Mouse (Mus musculus) gastrocnemius, postnatal 36 days (tissue): ENCODE data around the gene Ms4a8a. TPM values are rescaled to one million over a fixed set of nuclear protein-coding genes. Genes with fewer than 3 reads are reported as not detected.
"Not testable (repeated sequence)": the region's sequence is repeated elsewhere in the genome, so short reads cannot be mapped to it uniquely, and the experiment has no call there.

Experiments
- DNase-seq, 2 experiments: peaks; one replicate each; pipeline ENCODE4 v3.0.0; 2022
- intact Hi-C: fragments of 180-260 bp; cut with DNase I; formaldehyde crosslinking; loops from one replicate; pipeline ENCODE4 v1.15.1; 2025
- long read RNA-seq, 2 experiments: library from polyadenylated mRNA; stranded (forward); transcript quantifications; one replicate each; pipeline ENCODE4 v2.0.0; 2021
- total RNA-seq, 2 experiments: library from RNA; stranded (reverse); gene quantifications; 2 replicates each; pipeline ENCODE4 v1.2.3; 2021

The Ms4a8a gene
- total RNA-seq, result under 1 TPM; 0.48 to 0.54 TPM
- long read RNA-seq, experiment 1, result 0 reads
- long read RNA-seq, experiment 2, result 0 reads

- intact Hi-C loops, result no loop called here
- no peak for DNase-seq
These were observed at the start of gene Ms4a8a for GRCm38 (mm10) chr19:11080934-11081333. Gene Ms4a8a, minus strand, starts transcription at chr19:11081102.

- intact Hi-C loops, result no loop called here
- DNase-seq, result no peak
These were observed 48.8 kb upstream of the Ms4a8a start for GRCm38 (mm10) chr19:11129702-11130101.

- intact Hi-C loops, result not testable (repeated sequence)
These were observed 40.1 kb upstream of the Ms4a8a start for GRCm38 (mm10) chr19:11121016-11121420.

GRCm38 (mm10) chr19:11119338-11119737 lies 38.4 kb upstream of the Ms4a8a start:
- intact Hi-C loops, result no loop called here
- DNase-seq, result no peak

More at GRCm38 (mm10) chr19:11121016-11121420, 40.1 kb upstream of the Ms4a8a start:
- peak in 1 of 2 experiments; percentile 23 for DNase-seq

GRCm38 (mm10) chr19:11107746-11108145 lies 26.8 kb upstream of the Ms4a8a start:
- no peak for DNase-seq
- intact Hi-C loops, result no loop called here

- intact Hi-C loops, result no loop called here
- DNase-seq, result no peak
These were observed 21.0 kb upstream of the Ms4a8a start for GRCm38 (mm10) chr19:11101880-11102279.

- intact Hi-C loops, result no loop called here
- DNase-seq, result no peak
These were observed 17.5 kb upstream of the Ms4a8a start for GRCm38 (mm10) chr19:11098401-11098800.

GRCm38 (mm10) chr19:11092131-11092530 lies 11.2 kb upstream of the Ms4a8a start:
- intact Hi-C loops, DNase-seq: not testable (repeated sequence)

- DNase-seq, result no peak
- intact Hi-C loops, result no loop called here
These were observed 10.5 kb downstream of the Ms4a8a start for GRCm38 (mm10) chr19:11070364-11070763.

- no peak for DNase-seq
These were observed 15.6 kb downstream of the Ms4a8a start for GRCm38 (mm10) chr19:11065202-11065875.

GRCm38 (mm10) chr19:11060900-11061299 lies 20.0 kb downstream of the Ms4a8a start:
- DNase-seq, result no peak
- intact Hi-C loops, result no loop called here

More at GRCm38 (mm10) chr19:11065202-11065875, 15.6 kb downstream of the Ms4a8a start:
- intact Hi-C loops, result no loop called here

- intact Hi-C loops, result no loop called here
- no peak for DNase-seq
These were observed 20.9 kb downstream of the Ms4a8a start for GRCm38 (mm10) chr19:11059967-11060366.

GRCm38 (mm10) chr19:11055700-11056099 lies 25.2 kb downstream of the Ms4a8a start:
- intact Hi-C loops, DNase-seq: not testable (repeated sequence)

GRCm38 (mm10) chr19:11053277-11053676 lies 27.6 kb downstream of the Ms4a8a start:
- intact Hi-C loops, result no loop called here
- no peak for DNase-seq

- no peak for DNase-seq
- intact Hi-C loops, result no loop called here
These were observed 28.0 kb downstream of the Ms4a8a start for GRCm38 (mm10) chr19:11052877-11053276.

- intact Hi-C loops, result no loop called here
- DNase-seq, result no peak
These were observed 30.6 kb downstream of the Ms4a8a start for GRCm38 (mm10) chr19:11050286-11050685.

- intact Hi-C loops, result no loop called here
These were observed 31.5 kb downstream of the Ms4a8a start for GRCm38 (mm10) chr19:11049426-11049825.

GRCm38 (mm10) chr19:11048503-11048902 lies 32.4 kb downstream of the Ms4a8a start:
- DNase-seq, result no peak

More at GRCm38 (mm10) chr19:11049426-11049825, 31.5 kb downstream of the Ms4a8a start:
- no peak for DNase-seq

GRCm38 (mm10) chr19:11048009-11048408 lies 32.9 kb downstream of the Ms4a8a start:
- no peak for DNase-seq
- intact Hi-C loops, result no loop called here

More at GRCm38 (mm10) chr19:11048503-11048902, 32.4 kb downstream of the Ms4a8a start:
- intact Hi-C loops, result no loop called here

GRCm38 (mm10) chr19:11044996-11045711 lies 35.7 kb downstream of the Ms4a8a start:
- peak; percentile 45 to 55 for DNase-seq
- intact Hi-C loops, result no loop called here

- intact Hi-C loops, result no loop called here
- no peak for DNase-seq
These were observed 36.3 kb downstream of the Ms4a8a start for GRCm38 (mm10) chr19:11044671-11044995.

- no peak for DNase-seq
- intact Hi-C loops, result no loop called here
These were observed 43.3 kb downstream of the Ms4a8a start for GRCm38 (mm10) chr19:11037570-11037969.
